Mouse (Mus musculus): ENCODE measurements around the gene Tepsin. TPM values are rescaled to one million over a fixed set of nuclear protein-coding genes. Genes with fewer than 3 reads are reported as not detected.

Gene Tepsin
- 19.5 and 20.5 TPM in 2 replicates for polyA plus RNA-seq (2015; fragmentation: Nextera tagmentation; extraction: Ambion mirVana)

GRCm38 (mm10) chr11:120098588-120099511 lies at the start of gene Tepsin, which contains the start of gene Ndufaf8:
Gene Tepsin, minus strand, starts transcription at chr11:120098731.
Gene Ndufaf8, plus strand, starts transcription at chr11:120098928.
- no peaks in the 10 kb centered on the region for H3K27me3 ChIP-seq
- no peaks in the 10 kb centered on the region for H3K9me3 ChIP-seq
- H3K4me3 ChIP-seq, result peak within 1 kb of the TSS; percentile 88
- peaks cover 43% of the 10 kb centered on the region for H3K36me3 ChIP-seq
- H3K4me1 ChIP-seq, result peaks cover 21% of the 10 kb centered on the region
- under 1% methylated on average over 77 of the region's 77 CpGs for WGBS
- H3K4me2 ChIP-seq, result peak within 1 kb of the TSS; percentile 95
- H3K9ac ChIP-seq, result peak within 1 kb of the TSS; percentile 94
- peak within 1 kb of the TSS; percentile 93 for H3K27ac ChIP-seq
- ATAC-seq (ENCODE audit: insufficient number of reproducible peaks, insufficient read depth, low FRiP score, low TSS enrichment, low read depth), result peak; percentile 96

GRCm38 (mm10) chr11:120143708-120144497 lies 45.4 kb upstream of the Tepsin start:
- WGBS, result 77% methylated on average over 13 of the region's 13 CpGs
- no peak overlapping the region for H3K9ac ChIP-seq
- no peak for ATAC-seq (ENCODE audit: insufficient number of reproducible peaks, insufficient read depth, low FRiP score, low TSS enrichment, low read depth)
- no peak overlapping the region for H3K27ac ChIP-seq
- H3K4me3 ChIP-seq, result no peak overlapping the region
- peaks cover 5% of the 10 kb centered on the region for H3K4me1 ChIP-seq
- H3K36me3 ChIP-seq, result peaks cover 33% of the 10 kb centered on the region
- H3K9me3 ChIP-seq, result no peaks in the 10 kb centered on the region
- H3K27me3 ChIP-seq, result no peaks in the 10 kb centered on the region
- no peak overlapping the region for H3K4me2 ChIP-seq

- H3K4me3 ChIP-seq, result no peak overlapping the region
Measured at GRCm38 (mm10) chr11:120142601-120143051, 44.1 kb upstream of the Tepsin start.

GRCm38 (mm10) chr11:120140255-120140654 lies 41.7 kb upstream of the Tepsin start:
- H3K27ac ChIP-seq, result no peak overlapping the region
- no peak overlapping the region for H3K4me3 ChIP-seq
- H3K27me3 ChIP-seq, result no peaks in the 10 kb centered on the region
- no peak for ATAC-seq (ENCODE audit: insufficient number of reproducible peaks, insufficient read depth, low FRiP score, low TSS enrichment, low read depth)
- no peak overlapping the region for H3K4me2 ChIP-seq
- no peaks in the 10 kb centered on the region for H3K9me3 ChIP-seq
- peaks cover 11% of the 10 kb centered on the region for H3K4me1 ChIP-seq
- WGBS, result 72% methylated on average over 6 of the region's 6 CpGs
- peaks cover 44% of the 10 kb centered on the region for H3K36me3 ChIP-seq
- H3K9ac ChIP-seq, result peak overlapping the region; percentile 27; the same call in 1 of the 2 replicates

More at GRCm38 (mm10) chr11:120142601-120143051, 44.1 kb upstream of the Tepsin start:
- ATAC-seq (ENCODE audit: insufficient number of reproducible peaks, insufficient read depth, low FRiP score, low TSS enrichment, low read depth), result no peak
- Histone ChIP-seq H3K4me2 (no peak overlapping the region), H3K36me3 (peaks cover 42% of the 10 kb centered on the region), H3K27ac (no peak overlapping the region), H3K9ac (0 out of 2 replicates have a peak overlapping the region, but pooled peaks have one; percentile 28), H3K9me3 (no peaks in the 10 kb centered on the region), H3K4me1 (peaks cover 10% of the 10 kb centered on the region; the same call in 1 of the 2 replicates), H3K27me3 (no peaks in the 10 kb centered on the region)
- WGBS, result 69% methylated on average over 3 of the region's 3 CpGs

- Histone ChIP-seq H3K9ac (no peak overlapping the region), H3K4me3 (no peak overlapping the region), H3K4me2 (no peak overlapping the region), H3K4me1 (peaks cover 11% of the 10 kb centered on the region), H3K27me3 (no peaks in the 10 kb centered on the region), H3K36me3 (peaks cover 54% of the 10 kb centered on the region), H3K9me3 (no peaks in the 10 kb centered on the region), H3K27ac (no peak overlapping the region)
- WGBS, result 82% methylated on average over 10 of the region's 10 CpGs
- no peak for ATAC-seq (ENCODE audit: insufficient number of reproducible peaks, insufficient read depth, low FRiP score, low TSS enrichment, low read depth)
Measured at GRCm38 (mm10) chr11:120139309-120139731, 40.8 kb upstream of the Tepsin start.

- H3K9me3 ChIP-seq, result no peaks in the 10 kb centered on the region
- H3K9ac ChIP-seq, result no peak overlapping the region
- H3K4me3 ChIP-seq, result no peak overlapping the region
- H3K27ac ChIP-seq, result no peak overlapping the region
- H3K36me3 ChIP-seq, result peaks cover 65% of the 10 kb centered on the region
- H3K27me3 ChIP-seq, result no peaks in the 10 kb centered on the region
- no peak for ATAC-seq (ENCODE audit: insufficient number of reproducible peaks, insufficient read depth, low FRiP score, low TSS enrichment, low read depth)
- no peak overlapping the region for H3K4me2 ChIP-seq
- H3K4me1 ChIP-seq, result peaks cover 11% of the 10 kb centered on the region
- WGBS, result 59% methylated on average over 5 of the region's 5 CpGs
Measured at GRCm38 (mm10) chr11:120137625-120138004, 39.1 kb upstream of the Tepsin start.

GRCm38 (mm10) chr11:120136796-120137624 lies 38.5 kb upstream of the Tepsin start:
- Histone ChIP-seq H3K4me1 (peaks cover 11% of the 10 kb centered on the region), H3K4me2 (no peak overlapping the region), H3K27ac (no peak overlapping the region), H3K36me3 (peaks cover 68% of the 10 kb centered on the region), H3K9ac (0 out of 2 replicates have a peak overlapping the region, but pooled peaks have one; percentile 32), H3K9me3 (no peaks in the 10 kb centered on the region), H3K4me3 (no peak overlapping the region), H3K27me3 (no peaks in the 10 kb centered on the region)
- WGBS, result 86% methylated on average over 23 of the region's 23 CpGs
- no peak for ATAC-seq (ENCODE audit: insufficient number of reproducible peaks, insufficient read depth, low FRiP score, low TSS enrichment, low read depth)

- no peak for ATAC-seq (ENCODE audit: insufficient number of reproducible peaks, insufficient read depth, low FRiP score, low TSS enrichment, low read depth)
- Histone ChIP-seq H3K4me2 (no peak overlapping the region), H3K4me3 (no peak overlapping the region), H3K36me3 (peaks cover 71% of the 10 kb centered on the region), H3K27ac (no peak overlapping the region), H3K27me3 (no peaks in the 10 kb centered on the region), H3K4me1 (peaks cover 11% of the 10 kb centered on the region), H3K9me3 (no peaks in the 10 kb centered on the region), H3K9ac (no peak overlapping the region)
- WGBS, result 82% methylated on average over 8 of the region's 8 CpGs
Measured at GRCm38 (mm10) chr11:120136195-120136594, 37.7 kb upstream of the Tepsin start.

GRCm38 (mm10) chr11:120134847-120135530 lies 36.5 kb upstream of the Tepsin start:
- no peaks in the 10 kb centered on the region for H3K27me3 ChIP-seq
- H3K9me3 ChIP-seq, result no peaks in the 10 kb centered on the region
- peaks cover 76% of the 10 kb centered on the region for H3K36me3 ChIP-seq
- H3K4me2 ChIP-seq, result no peak overlapping the region
- no peak overlapping the region for H3K4me3 ChIP-seq
- WGBS, result 93% methylated on average over 9 of the region's 9 CpGs
- no peak overlapping the region for H3K27ac ChIP-seq
- H3K9ac ChIP-seq, result no peak overlapping the region; the same call in 1 of the 2 replicates
- peaks cover 11% of the 10 kb centered on the region for H3K4me1 ChIP-seq
- no peak for ATAC-seq (ENCODE audit: insufficient number of reproducible peaks, insufficient read depth, low FRiP score, low TSS enrichment, low read depth)

GRCm38 (mm10) chr11:120134148-120134547 lies 35.6 kb upstream of the Tepsin start:
- WGBS, result 93% methylated on average over 5 of the region's 5 CpGs
- H3K9me3 ChIP-seq, result no peaks in the 10 kb centered on the region
- no peak overlapping the region for H3K9ac ChIP-seq
- no peak for ATAC-seq (ENCODE audit: insufficient number of reproducible peaks, insufficient read depth, low FRiP score, low TSS enrichment, low read depth)
- H3K4me1 ChIP-seq, result peaks cover 11% of the 10 kb centered on the region
- peaks cover 76% of the 10 kb centered on the region for H3K36me3 ChIP-seq
- H3K27me3 ChIP-seq, result no peaks in the 10 kb centered on the region
- H3K27ac ChIP-seq, result no peak overlapping the region
- H3K4me2 ChIP-seq, result no peak overlapping the region
- no peak overlapping the region for H3K4me3 ChIP-seq
